Mouse (Mus musculus): ENCODE measurements around the gene Edaradd. TPM values are rescaled to one million over a fixed set of nuclear protein-coding genes. Genes with fewer than 3 reads are reported as not detected.

Edaradd gene
- total and polyA plus RNA-seq, 3 experiments = 0.04 TPM; not detected in 2

DNA sequence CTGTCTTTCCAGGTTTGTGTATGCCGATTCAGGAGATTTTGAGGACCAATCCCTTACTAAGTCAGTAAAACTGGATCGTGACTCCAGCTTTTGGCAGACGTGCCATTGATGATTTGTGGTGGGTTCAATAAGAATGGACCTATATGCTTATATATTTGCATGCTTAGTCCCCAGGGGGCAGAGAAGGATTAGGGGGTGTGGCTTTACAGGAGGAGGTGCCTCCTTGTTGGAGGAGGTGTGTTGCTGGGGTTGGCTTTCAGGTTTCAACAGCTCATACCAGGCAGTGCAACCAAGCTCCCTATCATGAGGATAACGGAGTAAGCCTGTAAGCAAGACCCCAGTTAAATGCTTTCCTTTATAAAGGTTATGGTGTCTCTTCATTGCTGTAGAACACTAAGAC, 34.0 kb upstream of the Edaradd start:
- H3K4me3 ChIP-seq (ENCODE audit: control insufficient read depth in 1 of 2, insufficient read depth in 1 of 2, low read depth in 2 of 2, low read length in 2 of 2) = no peak overlapping the region
- no peaks in the 10 kb centered on the region for H3K79me2 ChIP-seq (ENCODE audit: control insufficient read depth, insufficient read depth, low read length, poor library complexity)
- H3K27me3 ChIP-seq (ENCODE audit: control insufficient read depth in 1 of 2, insufficient read depth in 2 of 2, low read length in 2 of 2) = peaks cover 18 to 22% of the 10 kb centered on the region in 2 experiments
- no peaks in the 10 kb centered on the region for H3K9me3 ChIP-seq (replicated peaks; ENCODE audit: insufficient read depth, low read length)
- DNase-seq (ENCODE audit: low read depth, low spot score) = no peak
- no peaks in the 10 kb centered on the region for H3K4me1 ChIP-seq (ENCODE audit: control insufficient read depth in 1 of 2, insufficient read depth in 2 of 2, low read length in 2 of 2)
- TF ChIP-seq CHD2 (IDR thresholded peaks at IDR 0.05; ENCODE audit: low read length) = no peak
- TF ChIP-seq NRF1 (IDR thresholded peaks at IDR 0.05; ENCODE audit: insufficient read depth, low read depth, low read length, poor library complexity, severe bottlenecking) = no peak
- TF ChIP-seq MXI1 (IDR thresholded peaks at IDR 0.05; ENCODE audit: low read depth, low read length) = no peak
- TF ChIP-seq TAL1 (IDR thresholded peaks at IDR 0.05; ENCODE audit: low read length) = no peak
- no peak for TF ChIP-seq SMC3 (IDR thresholded peaks at IDR 0.05; ENCODE audit: low read depth, low read length)
- no peak for TF ChIP-seq GABPA (IDR thresholded peaks at IDR 0.05; ENCODE audit: low read depth, low read length)
- TF ChIP-seq E2F4 (IDR thresholded peaks at IDR 0.05; ENCODE audit: borderline replicate concordance, low read depth, low read length) = no peak
- TF ChIP-seq TCF12 (IDR thresholded peaks at IDR 0.05; ENCODE audit: low read depth, low read length) = no peak
- no peak for TF ChIP-seq POLR2AphosphoS2 (IDR thresholded peaks at IDR 0.05; ENCODE audit: low read length)
- TF ChIP-seq ZMIZ1 (IDR thresholded peaks at IDR 0.05; ENCODE audit: low read depth, low read length) = no peak
- no peak for TF ChIP-seq MYC (IDR thresholded peaks at IDR 0.05; ENCODE audit: low read depth, low read length)
- no peak for TF ChIP-seq ETS1 (IDR thresholded peaks at IDR 0.05; ENCODE audit: low read depth, low read length)
- TF ChIP-seq JUND (IDR thresholded peaks at IDR 0.05; ENCODE audit: low read depth, low read length) = no peak
- no peak for TF ChIP-seq EP300 (IDR thresholded peaks at IDR 0.05; ENCODE audit: low read depth in 1 of 2, low read length in 2 of 2)
- no peak for TF ChIP-seq CTCF (IDR thresholded peaks at IDR 0.05 in 2 of 3, conservative IDR thresholded peaks at IDR 0.05 in 1 of 3; ENCODE audit: control insufficient read depth in 1 of 3, insufficient read depth in 1 of 3, low read depth in 2 of 3, low read length in 3 of 3, poor library complexity in 1 of 3, severe bottlenecking in 1 of 3)
- no peak for TF ChIP-seq ELF1 (IDR thresholded peaks at IDR 0.05; ENCODE audit: low read depth, low read length)
- TF ChIP-seq MAX (IDR thresholded peaks at IDR 0.05; ENCODE audit: low read length) = no peak
- TF ChIP-seq GATA1 (IDR thresholded peaks at IDR 0.05; ENCODE audit: low read depth, low read length) = no peak
- H3K9ac ChIP-seq (ENCODE audit: control insufficient read depth, low read depth, low read length, poor library complexity, severe bottlenecking) = no peak overlapping the region
- no peak overlapping the region for H3K27ac ChIP-seq (ENCODE audit: control insufficient read depth, low read depth, low read length)
- H3K36me3 ChIP-seq (ENCODE audit: control insufficient read depth in 1 of 2, insufficient read depth in 2 of 2, low read length in 2 of 2) = no peaks in the 10 kb centered on the region

GRCm38 (mm10) chr13:12543880-12544568, 23.8 kb upstream of the Edaradd start:
- H3K79me2 ChIP-seq (ENCODE audit: control insufficient read depth, insufficient read depth, low read length, poor library complexity) = no peaks in the 10 kb centered on the region
- no peaks in the 10 kb centered on the region for H3K9me3 ChIP-seq (replicated peaks; ENCODE audit: insufficient read depth, low read length)
- no peak for DNase-seq (ENCODE audit: low read depth, low spot score)
- H3K4me1 ChIP-seq (ENCODE audit: control insufficient read depth in 1 of 2, insufficient read depth in 2 of 2, low read length in 2 of 2) = no peaks in the 10 kb centered on the region
- no peak overlapping the region for H3K27ac ChIP-seq (ENCODE audit: control insufficient read depth, low read depth, low read length)
- H3K27me3 ChIP-seq (ENCODE audit: control insufficient read depth in 1 of 2, insufficient read depth in 2 of 2, low read length in 2 of 2) = peaks cover 2 to 9% of the 10 kb centered on the region in 2 experiments
- H3K4me3 ChIP-seq (ENCODE audit: control insufficient read depth in 1 of 2, insufficient read depth in 1 of 2, low read depth in 2 of 2, low read length in 2 of 2) = no peak overlapping the region
- TF ChIP-seq TBP (IDR thresholded peaks at IDR 0.05; ENCODE audit: low read depth, low read length) = no peak
- no peak for TF ChIP-seq ZNF384 (IDR thresholded peaks at IDR 0.05; ENCODE audit: low read depth, low read length)
- no peak for TF ChIP-seq SMC3 (IDR thresholded peaks at IDR 0.05; ENCODE audit: low read depth, low read length)
- TF ChIP-seq MXI1 (IDR thresholded peaks at IDR 0.05; ENCODE audit: low read depth, low read length) = no peak
- no peak for TF ChIP-seq CHD2 (IDR thresholded peaks at IDR 0.05; ENCODE audit: low read length)
- TF ChIP-seq MAFK (IDR thresholded peaks at IDR 0.05; ENCODE audit: borderline replicate concordance, low read depth, low read length) = no peak
- no peak for TF ChIP-seq RAD21 (IDR thresholded peaks at IDR 0.05; ENCODE audit: low read depth, low read length)
- no peak for TF ChIP-seq ZKSCAN1 (IDR thresholded peaks at IDR 0.05; ENCODE audit: low read depth, low read length)
- no peak for TF ChIP-seq MYB (IDR thresholded peaks at IDR 0.05; ENCODE audit: low read depth, low read length)
- no peaks in the 10 kb centered on the region for H3K36me3 ChIP-seq (ENCODE audit: control insufficient read depth in 1 of 2, insufficient read depth in 2 of 2, low read length in 2 of 2)
- no peak overlapping the region for H3K9ac ChIP-seq (ENCODE audit: control insufficient read depth, low read depth, low read length, poor library complexity, severe bottlenecking)

All from MEL (cell line).